Mouse (Mus musculus) neural tube, embryonic 11.5 days (tissue): ENCODE data around the gene Gm45261. TPM values are rescaled to one million over a fixed set of nuclear protein-coding genes. Genes with fewer than 3 reads are reported as not detected.

Source experiments
- ATAC-seq: fragments of 200-750 bp; cut with Nextera tagmentation; 2 replicates; pipeline ENCODE4 v1.8.0; 2017; ENCODE audit warnings: moderate number of reproducible peaks, mild to moderate bottlenecking, moderate TSS enrichment, moderate library complexity; ENCODE audit not compliant: insufficient read depth, low FRiP score, low TSS enrichment
- DNase-seq: peaks from one replicate; pipeline ENCODE4 v3.0.0-alpha.2; 2015; ENCODE audit warnings: low spot score
- H3K27ac ChIP-seq: fragments of 300-500 bp; sonication (generic); 2 replicates; pipeline ENCODE4 v1.5.1; 2014; ENCODE audit warnings: low read depth, mild to moderate bottlenecking, low read length
- H3K27me3 ChIP-seq: fragments of 300-500 bp; sonication (generic); 2 replicates; pipeline ENCODE4 v1.6.1; 2014; ENCODE audit warnings: mild to moderate bottlenecking, low read length, mixed read lengths; ENCODE audit not compliant: control insufficient read depth, insufficient read depth
- H3K36me3 ChIP-seq: fragments of 300-500 bp; sonication (generic); 2 replicates; pipeline ENCODE4 v1.6.1; 2014; ENCODE audit warnings: mild to moderate bottlenecking, low read length, moderate library complexity, mixed read lengths; ENCODE audit not compliant: control insufficient read depth, insufficient read depth
- H3K4me1 ChIP-seq: fragments of 300-500 bp; sonication (generic); 2 replicates; pipeline ENCODE4 v1.6.1; 2014; ENCODE audit warnings: low read length, mixed read lengths; ENCODE audit not compliant: control insufficient read depth, insufficient read depth
- H3K4me2 ChIP-seq: fragments of 300-500 bp; sonication (generic); 2 replicates; pipeline ENCODE4 v1.6.1; 2014; ENCODE audit warnings: low read depth, mild to moderate bottlenecking, moderate library complexity
- H3K4me3 ChIP-seq: fragments of 300-500 bp; sonication (generic); 2 replicates; pipeline ENCODE4 v1.5.1; 2014; ENCODE audit warnings: low read depth, low read length
- H3K9ac ChIP-seq: fragments of 300-500 bp; sonication (generic); 2 replicates; pipeline ENCODE4 v1.6.1; 2014; ENCODE audit warnings: mild to moderate bottlenecking, low read length
- H3K9me3 ChIP-seq: fragments of 300-500 bp; sonication (generic); 2 replicates; pipeline ENCODE4 v1.6.1; 2016; ENCODE audit warnings: low read length; ENCODE audit not compliant: control insufficient read depth
- WGBS: fragments of 180-500 bp; shearing (Covaris S2); extraction: QIAGEN DNeasy Blood & Tissue Kit; methylation state at CpG from one replicate; pipeline ENCODE4 v1.1.7; 2014; 5-methylcytosine and 5-hydroxymethylcytosine counted together
- polyA plus RNA-seq: library from polyadenylated mRNA; unstranded; fragments of >200 nt; fragmentation: Nextera tagmentation; extraction: Ambion mirVana; gene quantifications from 2 replicates; pipeline ENCODE4 v1.2.1, GENCODE M21; 2014

Gene Gm45261
- polyA plus RNA-seq, 1 experiment from 2014 or later = not detected

DNA sequence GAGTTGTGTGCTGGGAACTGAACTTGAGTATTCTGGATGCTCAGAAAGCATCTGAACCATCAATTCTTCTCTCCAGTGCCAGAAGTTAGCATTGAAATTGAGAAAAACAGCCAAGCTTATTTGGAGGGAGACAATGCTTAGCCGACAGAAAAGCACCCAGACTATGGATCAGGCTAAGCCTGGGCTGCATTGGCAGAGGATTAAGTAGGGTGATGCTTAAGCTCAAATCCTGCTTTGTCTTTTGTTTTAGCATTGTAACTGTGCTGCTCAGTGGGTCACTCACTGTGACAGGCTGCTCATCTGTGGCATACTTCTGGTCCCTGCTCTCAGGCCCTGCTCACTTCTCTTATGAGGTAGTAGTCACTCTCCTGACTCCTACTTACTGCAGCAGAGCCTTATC is 36.6 kb downstream of the Gm45261 start:
- DNase-seq = no peak

DNA sequence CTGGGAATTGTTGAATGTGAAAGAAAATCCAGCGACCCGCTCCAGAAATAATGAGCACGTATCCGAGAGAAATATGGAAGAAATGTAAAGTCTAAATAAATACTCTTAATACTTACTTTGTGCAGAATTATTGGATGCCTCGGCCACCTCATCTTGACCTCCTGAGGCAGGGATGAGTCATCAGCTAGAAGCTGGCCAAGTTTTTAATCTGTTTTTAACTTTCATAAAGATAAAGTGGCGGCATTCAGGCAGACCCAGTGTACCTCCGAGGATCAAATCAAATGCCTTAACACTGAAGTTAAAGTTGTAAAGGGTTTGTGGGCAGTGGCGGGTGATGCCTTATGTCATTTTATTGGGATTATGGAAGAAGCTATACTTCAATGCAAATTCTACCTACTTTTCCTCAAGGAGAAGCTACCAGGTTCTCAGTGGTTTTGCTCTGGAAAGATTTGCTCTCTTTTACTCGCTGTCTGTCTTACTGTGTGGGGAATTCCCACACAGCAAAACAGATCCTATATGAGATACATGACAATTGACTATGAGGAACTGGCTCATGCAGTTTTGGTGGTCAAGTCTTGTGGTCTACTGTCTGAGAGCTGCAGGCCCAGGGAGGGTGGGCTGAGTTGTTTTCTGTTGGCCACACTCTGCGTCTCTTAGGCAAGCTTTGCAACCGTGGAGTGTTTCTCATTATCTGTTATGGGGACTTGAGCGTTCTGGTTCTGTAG is 42.8 kb downstream of the Gm45261 start:
- Histone ChIP-seq H3K9me3 (no peaks in the 10 kb centered on the region), H3K4me3 (no peak overlapping the region), H3K9ac (no peak overlapping the region), H3K27me3 (no peaks in the 10 kb centered on the region), H3K27ac (no peak overlapping the region), H3K4me1 (no peaks in the 10 kb centered on the region), H3K36me3 (no peaks in the 10 kb centered on the region), H3K4me2 (no peak overlapping the region)
- no peak for DNase-seq
- WGBS = 91% methylated on average over 12 of the region's 12 CpGs
- no peak for ATAC-seq

More for the DNA sequence above, 36.6 kb downstream of the Gm45261 start:
- 84% methylated on average over 1 of the region's 1 CpGs for WGBS
- no peaks in the 10 kb centered on the region for H3K27me3 ChIP-seq
- no peak for ATAC-seq
- no peaks in the 10 kb centered on the region for H3K9me3 ChIP-seq
- H3K9ac ChIP-seq = no peak overlapping the region
- no peaks in the 10 kb centered on the region for H3K36me3 ChIP-seq
- no peak overlapping the region for H3K4me2 ChIP-seq
- no peaks in the 10 kb centered on the region for H3K4me1 ChIP-seq
- no peak overlapping the region for H3K4me3 ChIP-seq
- no peak overlapping the region for H3K27ac ChIP-seq

DNA sequence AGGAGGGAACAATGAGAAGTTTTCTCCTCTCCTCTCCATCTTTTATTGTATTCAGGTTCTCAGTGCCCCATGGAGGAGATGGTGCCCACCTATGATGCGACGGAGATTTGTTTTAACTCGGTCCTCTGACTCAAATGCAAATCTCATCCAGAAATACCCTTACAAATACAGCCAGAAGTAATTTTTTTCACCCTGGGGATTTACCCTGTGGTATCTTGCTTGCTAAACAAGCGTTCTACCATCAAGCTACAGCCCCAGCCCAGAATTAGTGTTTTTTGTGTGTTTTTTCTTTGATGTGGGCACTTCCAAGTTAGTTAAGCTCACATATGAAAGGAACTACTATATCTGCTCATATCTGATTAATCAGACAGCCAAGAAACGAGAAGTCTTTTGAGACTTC is 44.9 kb downstream of the Gm45261 start:
- Histone ChIP-seq H3K4me1 (no peaks in the 10 kb centered on the region), H3K4me2 (no peak overlapping the region), H3K9ac (no peak overlapping the region), H3K9me3 (no peaks in the 10 kb centered on the region), H3K36me3 (no peaks in the 10 kb centered on the region), H3K4me3 (no peak overlapping the region), H3K27ac (no peak overlapping the region), H3K27me3 (no peaks in the 10 kb centered on the region)
- ATAC-seq (no peak), DNase-seq (no peak)
- WGBS = 87% methylated on average over 5 of the region's 5 CpGs

DNA sequence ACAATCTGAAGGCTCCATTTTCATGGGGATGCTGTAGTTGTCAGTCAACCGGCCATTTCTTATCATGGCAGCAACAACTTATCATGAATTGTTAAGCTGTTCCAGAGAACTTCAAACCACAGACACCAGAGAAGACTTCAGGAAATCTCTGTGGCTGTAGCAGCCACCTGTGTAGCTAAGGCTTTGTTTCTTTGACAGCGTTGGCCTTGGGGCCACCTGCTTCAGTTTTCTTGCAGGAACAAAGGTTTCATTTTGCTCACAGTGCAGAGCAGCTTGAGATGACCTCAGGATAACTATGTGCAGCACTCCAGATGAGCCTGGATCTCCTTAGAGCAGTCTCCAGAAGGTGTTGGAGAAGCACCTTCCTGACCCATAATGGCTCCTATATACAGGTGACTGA is 48.7 kb downstream of the Gm45261 start:
- no peak overlapping the region for H3K9ac ChIP-seq
- ATAC-seq (no peak), DNase-seq (no peak)
- 88% methylated on average over 2 of the region's 2 CpGs for WGBS
- H3K4me2 ChIP-seq = no peak overlapping the region
- H3K4me1 ChIP-seq = no peaks in the 10 kb centered on the region
- no peaks in the 10 kb centered on the region for H3K9me3 ChIP-seq
- H3K27me3 ChIP-seq = no peaks in the 10 kb centered on the region
- H3K27ac ChIP-seq = no peak overlapping the region
- no peaks in the 10 kb centered on the region for H3K36me3 ChIP-seq
- H3K4me3 ChIP-seq = no peak overlapping the region

DNA sequence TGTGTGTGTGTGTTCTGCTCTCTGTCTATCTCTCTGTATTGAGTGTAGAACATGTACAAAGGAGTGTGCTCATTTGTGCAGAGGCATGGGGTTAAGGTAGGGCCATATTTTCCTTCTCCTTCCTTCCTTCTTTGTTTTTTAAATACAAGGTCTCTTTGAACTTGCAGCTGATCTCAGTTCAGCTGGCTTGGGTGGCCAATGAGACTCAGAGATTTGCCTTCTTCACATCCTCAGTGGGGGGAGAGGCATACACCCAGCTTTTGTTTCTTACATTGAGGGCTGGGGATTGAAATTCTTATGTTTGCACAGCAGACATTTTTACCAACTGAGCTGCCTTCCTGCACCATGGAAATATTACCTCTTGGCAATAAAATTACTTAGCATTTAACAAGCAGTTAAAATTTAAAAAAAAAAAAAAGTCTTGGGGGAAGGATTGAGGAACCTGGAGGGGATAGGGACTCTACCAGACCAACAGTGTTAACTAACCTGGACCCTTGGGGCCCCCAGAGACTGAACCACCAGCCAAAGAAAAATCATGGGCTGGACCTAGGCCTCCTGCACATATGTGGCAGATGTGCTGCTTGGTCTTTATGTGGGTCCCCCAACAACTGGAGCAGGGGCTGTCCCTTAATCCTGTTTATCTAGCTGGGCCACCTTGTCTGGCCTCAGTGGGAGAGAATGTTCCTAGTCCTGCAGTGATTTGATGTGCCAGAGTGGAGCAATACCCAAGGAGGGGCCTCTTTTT is 50.8 kb downstream of the Gm45261 start:
- no peak overlapping the region for H3K9ac ChIP-seq
- no peak overlapping the region for H3K4me2 ChIP-seq
- H3K27ac ChIP-seq = no peak overlapping the region
- DNase-seq = no peak
- ATAC-seq = no peak
- H3K36me3 ChIP-seq = no peaks in the 10 kb centered on the region
- no peaks in the 10 kb centered on the region for H3K4me1 ChIP-seq
- H3K4me3 ChIP-seq = no peak overlapping the region
- H3K9me3 ChIP-seq = no peaks in the 10 kb centered on the region
- no peaks in the 10 kb centered on the region for H3K27me3 ChIP-seq

DNA sequence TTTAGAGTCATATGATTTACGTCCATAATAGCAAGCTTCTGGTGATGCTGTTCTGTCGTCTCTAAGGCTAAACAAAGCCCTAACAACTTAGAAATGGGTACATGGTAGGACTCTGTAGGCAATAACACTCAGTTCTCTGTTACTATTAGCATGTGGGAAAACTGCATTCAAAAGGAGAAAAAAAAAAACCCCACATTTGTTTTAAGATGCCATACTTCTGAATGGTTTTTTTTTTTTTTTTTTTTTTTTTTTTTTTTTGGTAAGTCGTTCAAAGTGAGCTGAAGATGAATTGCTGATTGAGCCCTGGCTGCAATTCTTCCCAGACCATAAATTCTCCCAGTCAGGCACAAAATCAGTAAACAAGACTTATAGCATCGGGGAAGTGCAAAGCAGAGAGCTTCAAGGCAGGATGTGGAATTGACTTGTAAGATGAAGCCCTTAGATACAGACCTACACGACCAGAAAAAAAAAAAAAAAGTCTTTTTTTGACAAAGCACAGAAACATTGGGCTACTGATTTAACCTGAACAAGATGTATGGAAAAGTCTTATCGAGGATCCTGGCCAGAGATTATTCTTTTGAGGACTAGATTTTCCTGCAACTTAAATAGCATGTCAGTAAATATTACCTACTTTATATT is 51.7 kb downstream of the Gm45261 start:
- ATAC-seq = no peak
- H3K4me2 ChIP-seq = no peak overlapping the region
- no peak overlapping the region for H3K27ac ChIP-seq
- H3K4me1 ChIP-seq = no peaks in the 10 kb centered on the region
- WGBS = 38% methylated on average over 6 of the region's 6 CpGs
- H3K9ac ChIP-seq = no peak overlapping the region
- H3K4me3 ChIP-seq = no peak overlapping the region
- no peaks in the 10 kb centered on the region for H3K27me3 ChIP-seq
- no peaks in the 10 kb centered on the region for H3K36me3 ChIP-seq
- no peaks in the 10 kb centered on the region for H3K9me3 ChIP-seq
- no peak for DNase-seq

DNA sequence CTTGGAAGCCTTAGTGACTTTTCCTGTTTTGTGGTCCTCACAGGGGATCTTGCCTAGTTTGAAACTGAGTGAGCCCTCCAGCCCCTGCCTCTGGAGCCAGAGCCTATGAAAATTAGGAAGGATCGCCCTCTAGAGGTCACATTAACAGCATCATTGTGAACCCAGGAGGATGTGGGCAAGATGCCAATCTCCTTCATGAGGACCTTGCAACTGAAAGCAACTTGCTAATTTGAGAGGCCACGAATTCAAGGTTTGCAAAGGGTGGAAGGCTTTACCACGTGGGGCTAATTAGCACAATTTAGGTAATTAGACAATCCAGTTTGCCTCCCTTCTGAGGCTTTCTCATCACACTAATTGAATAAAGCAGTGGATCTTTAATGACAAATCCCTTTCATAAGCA is 52.7 kb downstream of the Gm45261 start:
- Histone ChIP-seq H3K27me3 (no peaks in the 10 kb centered on the region), H3K4me2 (no peak overlapping the region), H3K4me3 (no peak overlapping the region), H3K36me3 (no peaks in the 10 kb centered on the region), H3K9me3 (no peaks in the 10 kb centered on the region), H3K27ac (no peak overlapping the region), H3K4me1 (no peaks in the 10 kb centered on the region), H3K9ac (no peak overlapping the region)
- WGBS = 5% methylated on average over 3 of the region's 3 CpGs
- DNase-seq (peak; percentile 70), ATAC-seq (peak; percentile 79)

DNA sequence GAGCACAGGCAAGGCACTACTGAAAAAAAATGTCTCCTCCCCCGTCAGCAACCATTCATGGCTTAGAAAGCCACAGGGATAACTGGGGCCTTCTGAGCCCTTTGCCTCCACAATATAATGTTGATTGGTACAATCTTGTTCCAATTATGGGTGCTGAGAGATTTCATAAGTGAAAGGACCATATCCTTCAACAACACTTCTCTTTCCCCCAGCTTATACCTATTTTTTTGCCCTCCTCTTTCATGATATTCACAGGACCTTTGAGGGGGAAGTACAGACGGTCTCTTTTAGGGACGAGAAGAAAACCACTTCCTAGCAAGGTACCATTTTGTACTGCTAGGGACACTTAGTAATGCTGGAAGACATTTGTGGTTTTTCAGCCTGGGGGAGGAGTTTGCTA is 57.1 kb downstream of the Gm45261 start:
- no peaks in the 10 kb centered on the region for H3K27me3 ChIP-seq
- no peaks in the 10 kb centered on the region for H3K9me3 ChIP-seq
- H3K4me2 ChIP-seq = no peak overlapping the region
- ATAC-seq (no peak), DNase-seq (no peak)
- WGBS = 85% methylated on average over 3 of the region's 3 CpGs
- no peaks in the 10 kb centered on the region for H3K36me3 ChIP-seq
- H3K4me3 ChIP-seq = no peak overlapping the region
- no peaks in the 10 kb centered on the region for H3K4me1 ChIP-seq
- no peak overlapping the region for H3K9ac ChIP-seq
- no peak overlapping the region for H3K27ac ChIP-seq
